Mouse (Mus musculus): Measurements from ENCODE around the gene Camk1g. TPM values are rescaled to one million over a fixed set of nuclear protein-coding genes. Genes with fewer than 3 reads are reported as not detected.

Gene Camk1g
- polyA plus RNA-seq (2015; fragmentation: Nextera tagmentation; extraction: Ambion mirVana) = 2.5 and 4.4 TPM in 2 replicates

GRCm38 (mm10) chr1:193370096-193370495, at the start of gene Camk1g:
TSS of gene Camk1g (minus strand) at chr1:193370298.

Other genes with a start within 250 kb of the Camk1g start
- gene Diexf, start 240.0 kb downstream of the Camk1g start, polyA plus RNA-seq (2015; fragmentation: Nextera tagmentation; extraction: Ambion mirVana) = 2.7 and 2.9 TPM in 2 replicates
- gene Irf6, start 217.2 kb downstream of the Camk1g start, polyA plus RNA-seq (2015; fragmentation: Nextera tagmentation; extraction: Ambion mirVana) = 0.91 and 1.0 TPM in 2 replicates
- gene A130010J15Rik, start 202.3 kb downstream of the Camk1g start, polyA plus RNA-seq (2015; fragmentation: Nextera tagmentation; extraction: Ambion mirVana) = 6.1 and 7.3 TPM in 2 replicates
- 1.4 and 2.1 TPM in 2 replicates for gene Traf3ip3, start 168.6 kb downstream of the Camk1g start, polyA plus RNA-seq (2015; fragmentation: Nextera tagmentation; extraction: Ambion mirVana)
- gene Lamb3, start 162.6 kb downstream of the Camk1g start, polyA plus RNA-seq (2015; fragmentation: Nextera tagmentation; extraction: Ambion mirVana) = 1.3 and 1.6 TPM in 2 replicates
- gene Hsd11b1, start 106.2 kb downstream of the Camk1g start, polyA plus RNA-seq (2015; fragmentation: Nextera tagmentation; extraction: Ambion mirVana) = 25.3 and 26.1 TPM in 2 replicates
- gene G0s2, start 97.1 kb downstream of the Camk1g start, polyA plus RNA-seq (2015; fragmentation: Nextera tagmentation; extraction: Ambion mirVana) = 90.4 and 120 TPM in 2 replicates

Measured in adrenal gland, postnatal 0 days (tissue).